Mouse (Mus musculus) neural tube, embryonic 15.5 days (tissue): ENCODE results near the gene Ankrd24. TPM values are rescaled to one million over a fixed set of nuclear protein-coding genes. Genes with fewer than 3 reads are reported as not detected.
"Not testable (repeated sequence)": the region's sequence is repeated elsewhere in the genome, so short reads cannot be mapped to it uniquely, and the experiment has no call there.

Source experiments
- ATAC-seq: fragments of 200-750 bp; cut with Nextera tagmentation; 2 replicates; pipeline ENCODE4 v1.8.0; 2017; ENCODE audit warnings: mild to moderate bottlenecking, moderate TSS enrichment, moderate library complexity; ENCODE audit not compliant: low FRiP score
- H3K27ac ChIP-seq: fragments of 300-500 bp; sonication (generic); replicated peaks from 2 replicates; pipeline ENCODE4 v1.5.1; 2015; ENCODE audit warnings: mild to moderate bottlenecking, inconsistent platforms
- H3K27me3 ChIP-seq: fragments of 300-500 bp; sonication (generic); replicated peaks from 2 replicates; pipeline ENCODE4 v1.6.1; 2015; ENCODE audit warnings: inconsistent platforms
- H3K36me3 ChIP-seq: fragments of 300-500 bp; sonication (generic); 2 replicates; pipeline ENCODE4 v1.6.1; 2015; ENCODE audit warnings: inconsistent platforms
- H3K4me1 ChIP-seq: fragments of 300-500 bp; sonication (generic); 2 replicates; pipeline ENCODE4 v1.6.1; 2015; ENCODE audit warnings: inconsistent platforms
- H3K4me2 ChIP-seq: fragments of 300-500 bp; sonication (generic); 2 replicates; pipeline ENCODE4 v1.6.1; 2015; ENCODE audit warnings: inconsistent platforms, mild to moderate bottlenecking, moderate library complexity
- H3K4me3 ChIP-seq: fragments of 300-500 bp; sonication (generic); replicated peaks from 2 replicates; pipeline ENCODE4 v1.5.1; 2015; ENCODE audit warnings: mild to moderate bottlenecking, inconsistent platforms
- H3K9ac ChIP-seq: fragments of 300-500 bp; sonication (generic); replicated peaks from 2 replicates; pipeline ENCODE4 v1.6.1; 2015; ENCODE audit warnings: mild to moderate bottlenecking, inconsistent platforms
- H3K9me3 ChIP-seq: fragments of 300-500 bp; sonication (generic); replicated peaks from 2 replicates; pipeline ENCODE4 v1.6.1; 2016; ENCODE audit warnings: inconsistent platforms
- WGBS: fragments of 180-500 bp; shearing (Covaris S2); methylation state at CpG from one replicate; pipeline ENCODE4 v1.1.7; 2015; ENCODE audit warnings: mixed read lengths; 5-methylcytosine and 5-hydroxymethylcytosine counted together
- polyA plus RNA-seq: library from polyadenylated mRNA; unstranded; fragments of >200 nt; fragmentation: Nextera tagmentation; extraction: Ambion mirVana; gene quantifications from 2 replicates; pipeline ENCODE4 v1.2.1, GENCODE M21; 2015

Gene Ankrd24
- polyA plus RNA-seq, 1 experiment from 2014 or later: 24.2 TPM

- ATAC-seq: no peak
- Histone ChIP-seq H3K36me3 (no peaks in the 10 kb centered on the region), H3K4me1 (peaks cover 44% of the 10 kb centered on the region)
These were observed 17.1 kb downstream of the Ankrd24 start for GRCm38 (mm10) chr10:81645391-81645790.

GRCm38 (mm10) chr10:81646015-81646555 lies 17.7 kb downstream of the Ankrd24 start:
- Histone ChIP-seq H3K36me3 (no peaks in the 10 kb centered on the region; the same call in 1 of the 2 replicates), H3K27ac (no peak overlapping the region), H3K9ac (no peak overlapping the region), H3K27me3 (no peaks in the 10 kb centered on the region), H3K4me1 (peaks cover 41% of the 10 kb centered on the region), H3K9me3 (no peaks in the 10 kb centered on the region), H3K4me2 (no peak overlapping the region), H3K4me3 (no peak overlapping the region)
- WGBS: 85% methylated on average over 7 of the region's 7 CpGs
- no peak for ATAC-seq

More at GRCm38 (mm10) chr10:81645391-81645790, 17.1 kb downstream of the Ankrd24 start:
- H3K4me2 ChIP-seq: no peak overlapping the region
- H3K9me3 ChIP-seq: no peaks in the 10 kb centered on the region
- no peaks in the 10 kb centered on the region for H3K27me3 ChIP-seq
- 89% methylated on average over 4 of the region's 4 CpGs for WGBS
- no peak overlapping the region for H3K27ac ChIP-seq
- H3K4me3 ChIP-seq: no peak overlapping the region
- H3K9ac ChIP-seq: no peak overlapping the region

GRCm38 (mm10) chr10:81648803-81649775 lies 20.7 kb downstream of the Ankrd24 start, which contains the start of gene Gm10778:
Gene Gm10778 (plus strand): TSS chr10:81649059.
- Histone ChIP-seq H3K4me2 (peak within 1 kb of the TSS; percentile 66), H3K36me3 (peaks cover 19% of the 10 kb centered on the region), H3K9ac (peak within 1 kb of the TSS; percentile 59), H3K27ac (peak within 1 kb of the TSS; percentile 85), H3K4me1 (peaks cover 19% of the 10 kb centered on the region), H3K4me3 (peak within 1 kb of the TSS; percentile 51)
- 2% methylated on average over 38 of the region's 52 CpGs for WGBS
- not testable (repeated sequence) for H3K27me3 ChIP-seq, H3K9me3 ChIP-seq
- peak; percentile 93 for ATAC-seq

GRCm38 (mm10) chr10:81655178-81655577 lies 26.8 kb downstream of the Ankrd24 start:
- WGBS: 96% methylated on average over 10 of the region's 10 CpGs
- Histone ChIP-seq H3K4me2 (no peak overlapping the region), H3K4me1 (peaks cover 3% of the 10 kb centered on the region; the same call in 1 of the 2 replicates), H3K4me3 (no peak overlapping the region), H3K9me3 (peaks cover 44% of the 10 kb centered on the region), H3K27ac (no peak overlapping the region), H3K27me3 (no peaks in the 10 kb centered on the region), H3K36me3 (peaks cover 59% of the 10 kb centered on the region), H3K9ac (no peak overlapping the region)
- ATAC-seq: no peak

- H3K36me3 ChIP-seq: peaks cover 62% of the 10 kb centered on the region
- no peak overlapping the region for H3K4me3 ChIP-seq
- no peaks in the 10 kb centered on the region for H3K4me1 ChIP-seq
- no peaks in the 10 kb centered on the region for H3K27me3 ChIP-seq
- no peak overlapping the region for H3K27ac ChIP-seq
- H3K9me3 ChIP-seq: peaks cover 47% of the 10 kb centered on the region
- ATAC-seq: no peak
- 98% methylated on average over 2 of the region's 2 CpGs for WGBS
- H3K9ac ChIP-seq: no peak overlapping the region
- H3K4me2 ChIP-seq: no peak overlapping the region
These were observed 27.8 kb downstream of the Ankrd24 start for GRCm38 (mm10) chr10:81656174-81656573.

- H3K9me3 ChIP-seq, ATAC-seq, H3K4me1 ChIP-seq, H3K36me3 ChIP-seq, H3K4me2 ChIP-seq, H3K9ac ChIP-seq, H3K27me3 ChIP-seq, H3K27ac ChIP-seq, H3K4me3 ChIP-seq: not testable (repeated sequence)
- WGBS: no CpG with 5 or more reads among the region's 18 CpGs
These were observed 58.8 kb downstream of the Ankrd24 start for GRCm38 (mm10) chr10:81687114-81687513.

Other genes with a start within 250 kb of the Ankrd24 start
- 101 TPM in 2 replicates for gene Dohh, start 244.1 kb upstream of the Ankrd24 start, polyA plus RNA-seq
- 5.7 and 7.2 TPM in 2 replicates for gene Gm48551, start 244.1 kb upstream of the Ankrd24 start, polyA plus RNA-seq
- 3.4 and 3.6 TPM in 2 replicates for gene Gm48552, start 239.5 kb upstream of the Ankrd24 start, polyA plus RNA-seq
- 2.5 and 9.3 TPM in 2 replicates for gene Smim24, start 235.5 kb upstream of the Ankrd24 start, polyA plus RNA-seq
- gene Nfic, start 172.9 kb upstream of the Ankrd24 start, polyA plus RNA-seq: 35.0 and 35.8 TPM in 2 replicates
- 54.8 and 62.5 TPM in 2 replicates for gene Celf5, start 145.8 kb upstream of the Ankrd24 start, polyA plus RNA-seq
- gene Ncln, start 132.1 kb upstream of the Ankrd24 start, polyA plus RNA-seq: 68.5 and 70.3 TPM in 2 replicates
- 0.69 and 2.1 TPM in 2 replicates for gene S1pr4, start 128.4 kb upstream of the Ankrd24 start, polyA plus RNA-seq
- 1.7 and 2.6 TPM in 2 replicates for gene Gna15, start 104.3 kb upstream of the Ankrd24 start, polyA plus RNA-seq
- gene Gna11, start 83.3 kb upstream of the Ankrd24 start, polyA plus RNA-seq: 91.1 and 102 TPM in 2 replicates
- gene Aes, start 69.1 kb upstream of the Ankrd24 start, polyA plus RNA-seq: 771 and 825 TPM in 2 replicates
- 41.8 and 49.9 TPM in 2 replicates for gene Tle2, start 54.0 kb upstream of the Ankrd24 start, polyA plus RNA-seq
- 5.7 and 7.3 TPM in 2 replicates for gene Tle6, start 27.5 kb upstream of the Ankrd24 start, polyA plus RNA-seq
- 1.3 and 2.3 TPM in 2 replicates for gene BC025920, start 22.3 kb upstream of the Ankrd24 start, polyA plus RNA-seq
- 45.6 and 51.8 TPM in 2 replicates for gene Sirt6, start 743 bp upstream of the Ankrd24 start, polyA plus RNA-seq
- gene Gm10778, start 20.5 kb downstream of the Ankrd24 start, polyA plus RNA-seq: 6.6 and 6.9 TPM in 2 replicates
- 16.2 and 16.4 TPM in 2 replicates for gene Zfp433, start 76.3 kb downstream of the Ankrd24 start, polyA plus RNA-seq
- 16.3 and 17.6 TPM in 2 replicates for gene Gm3055, start 142.6 kb downstream of the Ankrd24 start, polyA plus RNA-seq
- 3.8 and 4.1 TPM in 2 replicates for gene Gm4767, start 183.6 kb downstream of the Ankrd24 start, polyA plus RNA-seq
- gene Gm32687, start 235.4 kb downstream of the Ankrd24 start, polyA plus RNA-seq: 9.7 and 10.3 TPM in 2 replicates